Mouse (Mus musculus) stomach, embryonic 16.5 days (tissue): ENCODE measurements around the gene Lhx2. TPM values are rescaled to one million over a fixed set of nuclear protein-coding genes. Genes with fewer than 3 reads are reported as not detected.
A peak's percentile ranks its signal among the peaks of the same experiment; 100 is the strongest.

Experiments used
- ATAC-seq: fragments of 200-750 bp; cut with Nextera tagmentation; 2 replicates; pipeline ENCODE4 v1.8.0; 2017; ENCODE audit warnings: moderate number of reproducible peaks, moderate TSS enrichment; ENCODE audit not compliant: insufficient read depth, low FRiP score
- H3K27ac ChIP-seq: fragments of 300-500 bp; sonication (generic); 2 replicates; pipeline ENCODE4 v1.5.1; 2014; ENCODE audit warnings: low read length
- H3K27me3 ChIP-seq: fragments of 300-500 bp; sonication (generic); 2 replicates; pipeline ENCODE4 v1.6.1; 2014; ENCODE audit warnings: low read length, control low read depth, mixed read lengths; ENCODE audit not compliant: control insufficient read depth, insufficient read depth
- H3K36me3 ChIP-seq: fragments of 300-500 bp; sonication (generic); 2 replicates; pipeline ENCODE4 v1.6.1; 2014; ENCODE audit warnings: low read length; ENCODE audit not compliant: control insufficient read depth, insufficient read depth
- H3K4me1 ChIP-seq: fragments of 300-500 bp; sonication (generic); 2 replicates; pipeline ENCODE4 v1.6.1; 2014; ENCODE audit warnings: low read length, control low read depth, mixed read lengths; ENCODE audit not compliant: control insufficient read depth, insufficient read depth
- H3K4me2 ChIP-seq: fragments of 300-500 bp; sonication (generic); 2 replicates; pipeline ENCODE4 v1.6.1; 2014; ENCODE audit warnings: low read depth, low read length, mixed read lengths
- H3K4me3 ChIP-seq: fragments of 300-500 bp; sonication (generic); replicated peaks from 2 replicates; pipeline ENCODE4 v1.5.1; 2014; ENCODE audit warnings: mild to moderate bottlenecking, low read length
- H3K9ac ChIP-seq: fragments of 300-500 bp; sonication (generic); 2 replicates; pipeline ENCODE4 v1.6.1; 2014; ENCODE audit warnings: low read length
- H3K9me3 ChIP-seq: fragments of 300-500 bp; sonication (generic); replicated peaks from 2 replicates; pipeline ENCODE4 v1.6.1; 2016; ENCODE audit warnings: low read length, control low read depth; ENCODE audit not compliant: control insufficient read depth
- WGBS: fragments of 180-500 bp; shearing (Covaris S2); extraction: QIAGEN DNeasy Blood & Tissue Kit; methylation state at CpG from one replicate; pipeline ENCODE4 v1.1.7; 2014; 5-methylcytosine and 5-hydroxymethylcytosine counted together
- polyA plus RNA-seq: library from polyadenylated mRNA; unstranded; fragments of >200 nt; fragmentation: Nextera tagmentation; extraction: Ambion mirVana; gene quantifications from 2 replicates; pipeline ENCODE4 v1.2.1, GENCODE M21; 2015

The Lhx2 gene
- polyA plus RNA-seq, 1 experiment from 2014 or later, result 0.14 TPM

DNA sequence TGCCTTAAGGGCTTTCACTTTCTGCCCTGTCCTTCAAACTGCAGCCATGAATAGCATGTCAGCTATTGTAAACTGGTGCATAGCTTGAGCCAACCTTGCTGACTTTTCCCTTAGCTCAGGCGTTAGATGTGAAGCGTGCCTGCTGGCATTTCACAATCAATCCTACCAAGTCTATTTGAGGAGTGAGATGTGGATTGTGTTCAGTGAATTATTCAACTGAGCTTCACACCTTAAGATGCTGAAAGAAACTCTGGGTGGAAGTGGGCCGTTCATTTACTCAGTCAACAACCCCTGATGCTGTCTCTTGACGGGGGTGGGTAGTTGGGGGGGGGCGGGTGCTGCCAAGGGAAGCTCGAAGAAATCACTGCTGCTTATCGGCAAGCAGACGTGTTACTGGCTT, 15.7 kb upstream of the Lhx2 start:
- H3K9me3 ChIP-seq, result no peaks in the 10 kb centered on the region
- H3K27me3 ChIP-seq, result no peaks in the 10 kb centered on the region
- H3K9ac ChIP-seq, result no peak overlapping the region
- no peaks in the 10 kb centered on the region for H3K36me3 ChIP-seq
- H3K27ac ChIP-seq, result no peak overlapping the region
- H3K4me3 ChIP-seq, result no peak overlapping the region
- 38% methylated on average over 8 of the region's 8 CpGs for WGBS
- H3K4me1 ChIP-seq, result no peaks in the 10 kb centered on the region
- ATAC-seq, result no peak
- no peak overlapping the region for H3K4me2 ChIP-seq

DNA sequence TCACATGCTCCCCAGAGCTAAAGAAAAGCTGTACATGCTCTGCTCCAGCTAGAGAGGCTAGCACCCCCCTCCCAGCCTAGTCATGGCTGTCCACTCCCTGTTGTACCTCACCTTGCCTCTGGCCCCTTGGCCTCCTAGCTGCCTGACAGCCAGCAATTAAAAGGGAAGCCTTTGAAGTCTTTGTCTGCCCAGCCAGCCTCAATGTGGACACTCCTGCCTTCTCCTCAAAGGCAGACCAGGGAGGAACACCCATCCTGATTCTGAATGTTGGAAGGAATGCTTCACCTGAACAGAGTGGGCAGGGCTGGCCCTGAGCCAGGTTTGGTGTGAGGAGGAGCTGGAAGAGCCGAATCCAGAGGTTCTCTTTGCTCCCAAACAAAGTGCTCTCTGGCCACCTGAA, 12.4 kb upstream of the Lhx2 start:
- no peak overlapping the region for H3K27ac ChIP-seq
- 0 out of 2 replicates have a peak, but pooled peaks cover under 1% of the 10 kb centered on the region for H3K27me3 ChIP-seq
- no peak for ATAC-seq
- 41% methylated on average over 1 of the region's 1 CpGs for WGBS
- no peak overlapping the region for H3K9ac ChIP-seq
- no peak overlapping the region for H3K4me2 ChIP-seq
- no peaks in the 10 kb centered on the region for H3K36me3 ChIP-seq
- no peaks in the 10 kb centered on the region for H3K4me1 ChIP-seq
- H3K9me3 ChIP-seq, result no peaks in the 10 kb centered on the region
- no peak overlapping the region for H3K4me3 ChIP-seq

DNA sequence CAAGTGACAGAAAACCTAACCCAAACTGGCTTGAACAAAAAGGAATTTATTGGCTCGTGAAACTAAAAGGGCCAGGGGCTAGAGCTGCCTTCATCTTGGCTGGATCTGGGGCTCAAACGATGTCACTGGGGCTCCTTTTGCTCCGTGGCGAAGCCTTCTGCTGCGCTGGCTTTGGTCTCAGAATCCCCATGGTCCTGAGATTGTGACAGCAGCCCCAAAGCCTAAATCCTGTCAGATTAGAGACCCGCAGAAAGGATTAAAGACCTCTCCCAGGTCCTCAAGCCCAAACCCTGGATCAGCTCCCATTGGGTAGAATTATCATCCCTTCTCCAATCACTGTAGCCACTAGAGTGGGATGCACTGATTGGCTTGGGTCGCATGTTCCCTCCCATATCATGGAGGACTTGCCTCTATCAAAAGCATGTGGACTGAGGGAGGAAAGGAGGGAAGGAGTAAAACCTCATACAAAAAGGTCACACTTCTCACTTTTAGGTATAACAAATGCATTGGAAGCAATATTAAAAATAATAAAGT, 5.4 kb upstream of the Lhx2 start:
- H3K36me3 ChIP-seq, result no peaks in the 10 kb centered on the region
- no peak overlapping the region for H3K4me2 ChIP-seq
- no peak overlapping the region for H3K9ac ChIP-seq
- no peaks in the 10 kb centered on the region for H3K4me1 ChIP-seq
- no peak overlapping the region for H3K4me3 ChIP-seq
- no peaks in the 10 kb centered on the region for H3K9me3 ChIP-seq
- no peak overlapping the region for H3K27ac ChIP-seq
- H3K27me3 ChIP-seq, result peaks cover 59% of the 10 kb centered on the region
- 40% methylated on average over 7 of the region's 7 CpGs for WGBS
- no peak for ATAC-seq

- peaks cover 88% of the 10 kb centered on the region for H3K27me3 ChIP-seq
- no peak overlapping the region for H3K4me3 ChIP-seq
- H3K27ac ChIP-seq, result no peak overlapping the region
- H3K9me3 ChIP-seq, result no peaks in the 10 kb centered on the region
- H3K9ac ChIP-seq, result no peak overlapping the region
- H3K36me3 ChIP-seq, result no peaks in the 10 kb centered on the region
- no peak for ATAC-seq
- H3K4me1 ChIP-seq, result peaks cover 9% of the 10 kb centered on the region
- WGBS, result 3% methylated on average over 17 of the region's 17 CpGs
- H3K4me2 ChIP-seq, result no peak overlapping the region
Observed at GRCm38 (mm10) chr2:38336606-38337005, 2.5 kb upstream of the Lhx2 start.

- 6% methylated on average over 6 of the region's 6 CpGs for WGBS
- no peak overlapping the region for H3K27ac ChIP-seq
- ATAC-seq, result no peak
- H3K36me3 ChIP-seq, result no peaks in the 10 kb centered on the region
- peaks cover 9% of the 10 kb centered on the region for H3K4me1 ChIP-seq
- H3K9me3 ChIP-seq, result no peaks in the 10 kb centered on the region
- H3K27me3 ChIP-seq, result peaks cover 89% of the 10 kb centered on the region
- no peak overlapping the region for H3K4me2 ChIP-seq
- no peak overlapping the region for H3K4me3 ChIP-seq
- H3K9ac ChIP-seq, result no peak overlapping the region
Observed at GRCm38 (mm10) chr2:38337091-38337640, 1.9 kb upstream of the Lhx2 start.

DNA sequence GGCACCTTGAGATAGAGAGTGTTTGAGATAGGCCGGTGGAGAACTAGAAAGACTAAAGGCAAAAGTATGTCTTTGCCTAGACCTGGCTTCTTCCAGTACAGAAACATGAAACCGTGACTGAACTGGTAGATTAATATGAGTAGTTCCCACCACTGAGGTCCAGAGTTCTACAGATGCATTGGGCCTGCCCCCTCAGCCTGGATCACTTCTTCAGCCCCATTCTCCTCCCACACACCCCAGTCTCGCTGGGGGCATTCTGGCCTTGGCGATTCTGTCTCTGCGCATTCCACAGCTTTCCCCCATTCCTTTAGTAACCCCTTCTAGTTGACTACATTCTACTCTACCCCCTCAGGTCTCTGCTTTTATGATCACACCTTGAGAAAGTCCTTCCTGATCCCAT, 1.4 kb upstream of the Lhx2 start:
- WGBS, result 30% methylated on average over 5 of the region's 5 CpGs
- no peak for ATAC-seq
- no peak overlapping the region for H3K4me2 ChIP-seq
- no peaks in the 10 kb centered on the region for H3K36me3 ChIP-seq
- H3K9me3 ChIP-seq, result no peaks in the 10 kb centered on the region
- H3K27ac ChIP-seq, result no peak overlapping the region
- H3K27me3 ChIP-seq, result peaks cover 93% of the 10 kb centered on the region
- H3K9ac ChIP-seq, result no peak overlapping the region
- peaks cover 9% of the 10 kb centered on the region for H3K4me1 ChIP-seq
- no peak overlapping the region for H3K4me3 ChIP-seq

DNA sequence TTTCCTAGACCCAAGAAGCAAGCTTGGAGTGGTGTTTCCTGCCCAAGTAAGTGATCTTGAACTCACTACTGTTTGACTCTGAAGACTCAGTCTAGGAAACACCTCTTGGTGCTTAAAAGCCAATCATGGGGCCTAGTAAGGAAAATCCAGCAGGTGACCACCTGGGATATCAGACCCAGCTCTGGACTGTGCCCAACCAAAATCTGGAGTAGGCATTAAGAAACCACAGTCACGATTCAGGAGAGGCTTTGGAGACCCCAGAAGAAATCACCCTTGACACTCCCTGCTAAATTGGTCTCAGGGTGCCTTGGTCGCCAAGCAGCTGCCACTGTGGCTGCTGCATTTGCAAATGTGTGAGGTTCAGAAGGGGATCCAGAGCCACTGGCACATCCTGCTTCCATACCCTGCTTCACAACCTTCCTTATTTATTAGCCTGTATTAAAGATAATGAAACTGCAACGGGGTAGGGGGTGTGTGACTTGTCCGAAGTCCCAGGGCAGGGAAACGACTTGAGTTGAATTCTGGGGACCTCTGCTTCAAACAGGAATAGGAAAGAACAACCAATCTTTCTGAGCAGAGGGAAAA, 641 bp upstream of the Lhx2 start:
- H3K9ac ChIP-seq, result no peak overlapping the region
- H3K9me3 ChIP-seq, result no peaks in the 10 kb centered on the region
- peaks cover 9% of the 10 kb centered on the region for H3K4me1 ChIP-seq
- H3K36me3 ChIP-seq, result no peaks in the 10 kb centered on the region
- H3K27ac ChIP-seq, result no peak overlapping the region
- peaks cover 92% of the 10 kb centered on the region for H3K27me3 ChIP-seq
- H3K4me3 ChIP-seq, result peak overlapping the region; percentile 45
- no peak for ATAC-seq
- H3K4me2 ChIP-seq, result peak overlapping the region; percentile 79; the same call in 1 of the 2 replicates
- 6% methylated on average over 5 of the region's 5 CpGs for WGBS

DNA sequence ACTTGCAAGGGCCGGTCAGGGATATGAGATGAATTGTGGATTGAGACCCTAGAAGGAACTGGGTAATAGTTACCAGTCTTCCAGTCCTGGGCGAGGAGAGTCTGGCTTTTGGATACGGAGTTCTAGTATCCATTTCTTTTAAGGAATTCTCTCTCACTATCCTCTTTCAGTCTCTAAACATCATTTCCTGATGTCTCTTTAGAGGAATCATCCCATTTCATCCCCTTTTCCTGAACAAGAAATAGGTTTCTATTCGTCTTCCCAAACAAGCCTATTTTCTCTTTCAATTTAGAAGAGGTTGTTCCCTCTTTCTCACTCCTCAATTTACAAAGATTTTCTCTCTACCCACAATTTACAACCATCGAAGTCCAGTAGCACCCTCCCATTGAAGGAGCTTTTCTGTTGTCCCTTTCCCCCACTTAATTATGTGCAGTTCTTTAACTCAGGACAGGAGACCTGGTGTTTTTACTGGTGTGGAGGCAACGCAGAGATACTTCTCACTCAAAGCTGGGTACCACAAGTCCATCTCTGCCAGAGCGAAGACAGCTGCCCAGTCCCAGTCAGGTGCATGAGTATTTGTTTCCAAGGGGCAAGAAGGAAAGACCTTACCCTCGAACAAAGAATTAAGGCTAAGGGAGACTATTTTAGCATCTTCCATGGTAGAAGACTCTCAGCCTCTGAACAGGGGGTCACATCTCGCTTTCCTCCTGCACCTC, 987 bp downstream of the Lhx2 start:
- Histone ChIP-seq H3K9ac (no peak overlapping the region), H3K9me3 (no peaks in the 10 kb centered on the region), H3K4me2 (peak overlapping the region; percentile 79), H3K4me1 (peaks cover 9% of the 10 kb centered on the region), H3K4me3 (peak overlapping the region; percentile 45), H3K36me3 (no peaks in the 10 kb centered on the region), H3K27me3 (peaks cover 86% of the 10 kb centered on the region), H3K27ac (no peak overlapping the region)
- no peak for ATAC-seq
- WGBS, result 2% methylated on average over 9 of the region's 9 CpGs

GRCm38 (mm10) chr2:38340626-38341200, 1.6 kb downstream of the Lhx2 start:
- Histone ChIP-seq H3K9ac (no peak overlapping the region), H3K4me2 (no peak overlapping the region), H3K4me1 (peaks cover 9% of the 10 kb centered on the region), H3K9me3 (no peaks in the 10 kb centered on the region), H3K27ac (no peak overlapping the region), H3K4me3 (no peak overlapping the region), H3K27me3 (peaks cover 86% of the 10 kb centered on the region), H3K36me3 (no peaks in the 10 kb centered on the region)
- WGBS, result 3% methylated on average over 10 of the region's 10 CpGs
- ATAC-seq, result no peak
